Mouse (Mus musculus): Measurements from ENCODE around the gene Pigyl.
"Not testable (repeated sequence)": the region's sequence is repeated elsewhere in the genome, so short reads cannot be mapped to it uniquely, and the experiment has no call there.

Pigyl gene

DNA sequence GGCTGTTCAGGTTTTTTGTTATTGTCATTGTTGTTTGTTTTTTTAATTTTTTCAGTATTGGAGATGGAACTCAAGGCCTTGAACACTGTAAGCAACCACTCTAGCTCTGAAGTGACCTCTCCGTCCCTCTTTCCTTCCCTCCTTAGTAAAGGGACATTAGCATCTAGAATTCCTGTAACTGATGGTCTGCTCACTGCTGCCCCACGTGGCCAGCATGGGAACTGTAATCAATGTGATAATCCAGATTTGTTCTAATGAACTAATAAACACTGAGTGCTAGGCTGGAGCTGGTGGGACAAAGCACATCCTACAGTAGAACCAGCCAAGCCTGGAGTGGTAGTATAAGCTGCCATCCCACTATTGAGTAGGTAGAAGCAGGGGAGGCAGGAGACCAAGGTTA lies 18.2 kb upstream of the Pigyl start:
- peak; percentile 57 for DNase-seq (ENCODE audit: low spot score)

DNA sequence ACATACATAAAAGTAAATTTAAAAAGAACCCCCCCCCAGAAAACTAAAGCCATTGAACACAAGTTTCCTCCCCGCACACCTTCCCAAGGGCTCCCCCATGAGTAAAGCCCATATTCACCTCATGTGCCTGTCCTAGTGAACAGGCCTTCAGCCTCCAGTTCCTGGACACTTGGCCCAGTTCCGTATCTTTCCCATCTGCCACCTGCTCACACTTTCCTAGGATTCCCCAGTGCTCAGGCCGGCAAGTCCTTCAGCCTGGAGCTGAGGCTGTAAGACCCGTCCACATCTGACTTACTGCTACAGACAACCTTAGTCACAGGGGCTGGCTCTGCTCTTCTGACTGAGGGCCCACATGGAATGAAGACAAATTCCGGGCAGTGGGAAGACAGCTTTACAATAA lies 16.9 kb upstream of the Pigyl start:
- no peak for DNase-seq (ENCODE audit: low spot score)

DNA sequence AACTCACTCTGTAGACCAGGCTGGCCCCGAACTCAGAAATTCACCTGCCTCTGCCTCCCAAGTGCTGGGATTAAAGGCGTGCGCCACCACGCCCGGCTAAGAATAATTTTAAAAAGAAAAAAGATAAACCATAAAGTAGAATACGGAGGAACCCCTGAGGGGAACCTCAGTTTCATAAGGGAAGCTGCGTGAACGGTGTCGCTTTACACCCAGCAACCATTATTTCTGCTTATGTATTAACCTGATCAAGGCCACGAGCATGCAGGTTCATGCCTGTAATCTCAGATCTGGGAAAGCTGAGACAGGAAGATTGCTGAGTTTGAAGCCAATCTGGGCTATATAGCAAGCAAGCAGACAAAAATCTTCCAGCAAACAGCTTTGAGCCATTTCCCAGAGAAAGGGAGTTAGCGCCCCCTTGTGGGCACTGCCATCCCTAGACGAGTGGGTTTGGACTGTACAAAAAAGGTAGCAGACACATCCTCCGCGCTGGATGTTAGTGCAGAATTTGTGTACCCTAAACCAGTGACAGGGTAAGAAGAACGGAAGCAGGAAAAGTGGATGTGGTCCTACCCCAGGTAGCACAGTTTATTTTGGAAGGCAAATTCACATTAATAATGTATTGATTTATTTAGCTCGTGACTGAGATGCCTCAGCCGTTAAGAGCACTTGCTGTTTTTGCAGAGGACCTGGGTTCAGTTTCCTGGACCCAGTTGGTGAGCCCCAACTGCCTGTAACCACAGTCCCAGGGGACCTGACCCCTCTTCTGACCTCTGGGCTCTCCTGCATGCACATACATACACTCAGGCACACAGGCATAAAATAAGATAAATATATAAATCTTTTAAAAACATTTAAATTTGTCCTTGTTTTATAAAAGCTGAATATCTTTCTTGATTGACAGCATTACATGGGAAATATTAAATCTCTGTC lies 13.3 kb upstream of the Pigyl start:
- DNase-seq (ENCODE audit: low spot score) = peak; percentile 87

- DNase-seq (ENCODE audit: low spot score) = no peak
Measured at GRCm38 (mm10) chr9:22144304-22144965, 12.2 kb upstream of the Pigyl start.

- DNase-seq (ENCODE audit: low spot score) = no peak
Measured at GRCm38 (mm10) chr9:22149426-22150248, 7.0 kb upstream of the Pigyl start.

DNA sequence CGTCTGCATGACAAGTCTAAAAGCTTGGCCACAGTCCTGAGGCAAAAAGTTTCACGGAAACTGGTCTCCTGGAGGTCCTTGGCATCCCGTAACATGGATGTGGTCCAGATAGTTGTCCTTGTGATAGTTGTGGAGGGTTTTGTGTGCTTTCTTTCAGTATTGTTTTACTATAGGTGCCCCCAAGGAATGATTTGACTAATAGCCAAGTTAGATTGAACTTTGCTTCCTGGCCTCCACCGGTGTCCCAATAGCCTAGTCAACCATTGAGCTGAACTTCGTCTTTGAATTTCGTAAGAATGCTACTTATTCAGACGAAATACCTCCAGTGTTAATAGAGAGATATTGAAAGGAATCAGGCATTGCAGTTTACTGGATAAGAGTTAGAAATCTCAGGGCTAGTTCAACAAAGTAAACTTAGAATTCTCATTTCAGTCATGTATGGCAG lies 6.4 kb upstream of the Pigyl start:
- not testable (repeated sequence) for DNase-seq (ENCODE audit: low spot score)

GRCm38 (mm10) chr9:22150946-22151345 lies 5.7 kb upstream of the Pigyl start:
- no peak for DNase-seq (ENCODE audit: low spot score)

- no peak for DNase-seq (ENCODE audit: low spot score)
Measured at GRCm38 (mm10) chr9:22153810-22154209, 2.8 kb upstream of the Pigyl start.

- DNase-seq (ENCODE audit: low spot score) = peak; percentile 81
Measured at GRCm38 (mm10) chr9:22155614-22156013, 1.0 kb upstream of the Pigyl start.

DNA sequence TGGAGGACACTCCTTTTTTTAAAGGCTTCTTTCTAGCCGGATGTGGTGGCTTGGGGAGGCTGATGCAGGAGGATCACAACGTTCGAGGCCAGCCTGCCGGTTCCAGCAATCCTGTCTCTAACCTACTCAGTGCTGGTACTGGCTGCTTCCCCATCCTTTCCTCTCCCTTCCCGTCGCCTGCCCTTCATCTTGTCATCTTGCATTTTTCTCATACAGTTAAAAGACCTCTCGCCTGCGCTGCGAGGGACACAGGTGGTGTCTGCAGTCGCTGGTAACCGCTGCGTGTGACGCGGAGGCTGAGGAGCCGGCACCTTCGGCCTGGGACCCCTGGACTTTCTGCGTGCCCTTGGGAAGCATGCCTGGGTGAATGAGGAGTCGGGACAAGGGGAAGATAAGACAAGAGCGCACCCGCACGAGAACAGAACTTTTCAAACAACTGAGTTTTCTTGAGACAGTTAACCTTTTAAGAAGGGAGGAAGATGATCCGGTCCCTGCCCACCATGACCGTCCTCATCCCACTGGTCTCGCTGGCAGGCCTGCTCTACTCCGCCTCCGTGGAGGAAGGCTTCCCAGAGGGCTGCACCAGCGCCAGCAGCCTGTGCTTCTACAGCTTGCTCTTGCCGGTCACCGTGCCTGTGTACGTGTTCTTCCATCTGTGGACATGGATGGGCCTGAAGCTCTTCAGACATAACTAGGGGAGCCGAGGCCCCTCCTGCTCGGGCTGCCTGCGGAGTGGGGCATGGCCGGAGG lies 1.0 kb downstream of the Pigyl start:
- no peak for DNase-seq (ENCODE audit: low spot score)

- no peak for DNase-seq (ENCODE audit: low spot score)
Measured at GRCm38 (mm10) chr9:22161299-22161698, 4.7 kb downstream of the Pigyl start.

GRCm38 (mm10) chr9:22162305-22162704 lies 5.7 kb downstream of the Pigyl start:
- DNase-seq (ENCODE audit: low spot score) = no peak

DNA sequence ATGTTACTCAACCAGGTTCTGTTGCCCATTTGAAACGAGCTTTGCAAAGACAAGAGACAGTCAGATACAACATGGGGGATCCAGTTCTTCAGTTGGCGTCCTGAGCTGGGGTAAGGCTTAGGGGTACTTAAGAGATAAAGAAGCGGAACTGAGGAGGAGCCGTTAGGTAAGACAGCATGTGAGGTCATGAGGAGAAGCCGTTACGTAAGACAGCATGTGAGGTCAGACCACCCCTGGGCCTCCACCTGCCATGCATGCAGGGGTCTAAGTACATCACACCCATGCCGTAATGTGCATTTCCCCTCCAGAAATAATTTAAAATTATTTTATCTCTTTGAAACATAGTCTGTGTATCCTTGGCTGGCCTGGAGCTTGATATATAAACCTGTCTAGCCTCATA lies 6.3 kb downstream of the Pigyl start:
- DNase-seq (ENCODE audit: low spot score) = no peak

GRCm38 (mm10) chr9:22164711-22165668 lies 8.3 kb downstream of the Pigyl start:
- DNase-seq (ENCODE audit: low spot score) = peak; percentile 74

DNA sequence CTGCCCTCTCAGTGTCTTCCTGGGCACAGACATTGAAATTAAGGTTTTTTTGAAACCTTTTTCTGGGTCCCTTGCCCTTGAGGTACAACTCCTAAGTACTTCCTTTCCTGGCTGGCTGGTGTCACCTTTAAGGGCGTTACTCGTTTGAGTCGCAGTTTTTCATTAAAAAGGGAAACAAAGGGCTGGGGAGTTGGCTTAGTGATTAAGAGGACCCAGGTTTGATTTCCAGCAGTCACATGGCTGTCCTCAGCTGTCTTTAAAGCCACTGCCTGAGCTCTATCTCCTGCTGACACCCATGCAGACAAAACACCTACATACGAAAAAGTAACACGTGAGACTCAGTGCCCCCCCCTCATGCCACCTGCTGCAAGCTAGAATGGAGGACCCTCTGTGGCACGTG lies 9.3 kb downstream of the Pigyl start:
- DNase-seq (ENCODE audit: low spot score) = no peak

DNA sequence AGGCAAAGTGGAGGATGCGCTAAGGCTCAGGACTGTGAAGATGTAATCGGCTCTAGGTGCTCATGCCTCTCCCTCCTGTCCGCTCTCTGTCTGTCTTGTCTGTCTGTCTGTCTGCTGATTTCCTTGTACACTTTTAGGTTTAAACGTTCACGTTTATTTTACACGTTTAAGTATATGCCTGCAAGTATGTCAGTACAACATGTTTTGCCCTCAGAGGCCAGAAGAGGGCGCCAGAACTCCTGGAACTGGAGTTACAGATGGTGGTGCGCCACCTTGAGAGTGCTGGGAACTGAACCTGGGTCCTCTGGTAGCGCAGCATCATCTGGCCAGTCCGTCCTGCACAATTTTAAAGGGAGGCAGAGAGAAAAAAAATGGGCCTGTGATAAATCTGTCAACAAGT lies 10.0 kb downstream of the Pigyl start:
- no peak for DNase-seq (ENCODE audit: low spot score)

- no peak for DNase-seq (ENCODE audit: low spot score)
Measured at GRCm38 (mm10) chr9:22167751-22168150, 11.1 kb downstream of the Pigyl start.

DNA sequence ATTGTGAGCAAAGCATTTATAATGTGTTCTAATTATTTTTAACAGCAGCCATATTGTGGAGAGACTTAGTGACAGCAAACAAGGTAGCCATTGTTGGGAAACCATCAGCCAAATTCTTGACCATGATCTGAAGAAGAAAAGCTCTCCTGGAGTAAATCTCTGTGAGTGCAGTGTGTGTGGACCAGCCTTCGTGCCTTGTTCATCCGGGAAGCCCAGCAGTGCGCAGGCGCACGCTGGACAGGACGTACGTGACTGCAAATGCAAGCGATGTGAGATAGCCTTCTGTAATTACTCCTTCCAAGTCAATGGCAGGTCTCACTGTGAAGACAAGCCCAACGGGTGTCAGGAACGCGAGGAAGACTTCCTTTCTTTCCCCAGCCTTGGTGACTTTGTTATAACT lies 12.7 kb downstream of the Pigyl start:
- no peak for DNase-seq (ENCODE audit: low spot score)

GRCm38 (mm10) chr9:22172318-22172717 lies 15.7 kb downstream of the Pigyl start:
- DNase-seq (ENCODE audit: low spot score) = no peak

DNA sequence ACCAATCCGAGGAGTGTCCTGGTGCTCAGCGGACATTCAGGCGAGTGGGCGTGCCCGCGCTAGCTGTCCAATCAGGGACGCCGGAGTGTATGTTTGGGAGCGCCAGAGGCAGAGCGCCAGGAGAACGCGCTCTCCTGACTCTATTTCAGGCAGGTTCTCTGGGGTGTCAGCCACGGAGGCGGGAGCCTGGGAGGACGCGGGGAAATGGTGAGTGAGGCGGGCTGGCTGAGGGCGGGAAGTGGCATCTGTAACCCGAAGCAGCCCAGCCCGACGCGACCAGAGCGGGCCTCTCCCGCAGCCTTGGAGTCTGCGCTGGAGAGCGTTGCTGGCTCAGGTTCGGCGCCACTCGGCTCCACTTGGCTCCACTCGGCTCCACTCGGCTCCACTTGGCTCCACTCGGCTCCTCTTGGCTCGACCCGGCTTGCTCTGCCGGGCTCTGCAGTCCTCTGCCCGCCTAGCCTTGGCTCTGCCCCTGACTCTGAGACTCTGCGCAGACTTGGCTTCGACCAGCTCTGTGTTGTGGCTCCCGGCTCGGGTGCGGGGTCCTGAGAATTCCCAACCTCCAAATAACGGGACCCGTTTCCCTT lies 31.5 kb downstream of the Pigyl start, which contains the start of gene Zfp872:
Gene Zfp872 (plus strand): TSS at position 66 of the 587 bp plus-strand sequence.
- peak; percentile 75 for DNase-seq (ENCODE audit: low spot score)
